ENCODE assay signal across 9 mouse cellular contexts in genomic region chr17:23540605-23541475, GRCm38 (mm10). TPM values are rescaled to one million over a fixed set of nuclear protein-coding genes. Genes with fewer than 3 reads are reported as not detected.
DNase-seq lines count a peak whose midpoint lies in the region; ATAC-seq and TF ChIP-seq lines count a peak whose summit lies in the region.
"Had no signal": no experiment of that assay in that cellular context is flagged by ENCODE, and none has a peak within 500 bp of the region (broad histone marks: within the 10 kb centered on the region; RNA-seq: fewer than 3 reads in every experiment).

No protein-coding gene starts in this region.

- 12% methylated on average over 31 of the region's 31 CpGs for WGBS in heart, embryonic 12.5 days
- WGBS in embryonic facial prominence, embryonic 14.5 days: 16% methylated on average over 31 of the region's 31 CpGs
- 11% methylated on average over 31 of the region's 31 CpGs for WGBS in neural tube, embryonic 12.5 days

- no peaks in the 10 kb centered on the region for H3K9me3 ChIP-seq in heart, embryonic 12.5 days (replicated peaks)
- H3K9me3 ChIP-seq in embryonic facial prominence, embryonic 14.5 days (ENCODE audit: control insufficient read depth, low read length): no peaks in the 10 kb centered on the region
- no peaks in the 10 kb centered on the region for H3K9me3 ChIP-seq in neural tube, embryonic 12.5 days
- H3K9me3 ChIP-seq: G1E had no signal

- H3K4me3 ChIP-seq in heart, embryonic 12.5 days: peak overlapping the region; percentile 29
- no peak overlapping the region for H3K4me3 ChIP-seq in C2C12 (ENCODE audit: insufficient read depth, poor library complexity, severe bottlenecking)
- peak overlapping the region; percentile 30 for H3K4me3 ChIP-seq in embryonic facial prominence, embryonic 14.5 days (ENCODE audit: low read depth, low read length)
- no peak overlapping the region for H3K4me3 ChIP-seq in neural tube, embryonic 12.5 days

- H3K4me1 ChIP-seq in heart, embryonic 12.5 days (replicated peaks): peaks cover 18% of the 10 kb centered on the region; the same call in 1 of the 2 replicates
- H3K4me1 ChIP-seq in embryonic facial prominence, embryonic 14.5 days (ENCODE audit: control insufficient read depth, insufficient read depth, low read length): 0 out of 2 replicates have a peak, but pooled peaks cover 10% of the 10 kb centered on the region
- peaks cover 14% of the 10 kb centered on the region; the same call in 1 of the 2 replicates for H3K4me1 ChIP-seq in neural tube, embryonic 12.5 days

- TF ChIP-seq CTCF in C2C12 (IDR thresholded peaks at IDR 0.05; ENCODE audit: control insufficient read depth, insufficient read depth, insufficient read length): no peak

- intact Hi-C loops in left cerebral cortex, postnatal 14 days (cut with DNase I): no loop called here

- H3K36me3 ChIP-seq in heart, embryonic 12.5 days: no peaks in the 10 kb centered on the region
- no peaks in the 10 kb centered on the region for H3K36me3 ChIP-seq in C2C12 (ENCODE audit: control insufficient read depth, insufficient read depth)
- no peaks in the 10 kb centered on the region for H3K36me3 ChIP-seq in embryonic facial prominence, embryonic 14.5 days (ENCODE audit: control insufficient read depth, insufficient read depth, low read length)
- no peaks in the 10 kb centered on the region for H3K36me3 ChIP-seq in neural tube, embryonic 12.5 days
- H3K36me3 ChIP-seq: G1E had no signal

- no peak overlapping the region for H3K27ac ChIP-seq in heart, embryonic 12.5 days (ENCODE audit: poor library complexity, severe bottlenecking)
- H3K27ac ChIP-seq in embryonic facial prominence, embryonic 14.5 days (replicated peaks; ENCODE audit: low read depth, low read length): no peak overlapping the region
- no peak overlapping the region for H3K27ac ChIP-seq in neural tube, embryonic 12.5 days

- H3ac ChIP-seq in C2C12 (ENCODE audit: control insufficient read depth, insufficient read length, low read depth): no peak overlapping the region

- no peak for DNase-seq in heart, postnatal 4 days
- DNase-seq in embryonic facial prominence, embryonic 14.5 days (ENCODE audit: low spot score): no peak
- peak; percentile 8 to 56 for DNase-seq in left cerebral cortex, postnatal 14 days (ENCODE audit: low spot score in 2 of 2)
- DNase-seq in lung, postnatal 10 days: no peak
- DNase-seq in adrenal gland, postnatal 4 days (ENCODE audit: low spot score in 2 of 2): no peak

- no peaks in the 10 kb centered on the region for H3K79me2 ChIP-seq in C2C12 (ENCODE audit: control insufficient read depth, insufficient read depth)

- peaks cover 25% of the 10 kb centered on the region for H3K27me3 ChIP-seq in heart, embryonic 12.5 days (replicated peaks)
- H3K27me3 ChIP-seq in C2C12 (ENCODE audit: control insufficient read depth, insufficient read depth, insufficient read length): no peaks in the 10 kb centered on the region
- H3K27me3 ChIP-seq in embryonic facial prominence, embryonic 14.5 days (replicated peaks; ENCODE audit: control insufficient read depth, insufficient read depth, low read length): peaks cover 49% of the 10 kb centered on the region
- peaks cover 25% of the 10 kb centered on the region for H3K27me3 ChIP-seq in neural tube, embryonic 12.5 days (replicated peaks)

- no peaks in the 10 kb centered on the region for H3K79me3 ChIP-seq in C2C12 (ENCODE audit: low read depth)

- peak overlapping the region; percentile 42 for H3K4me2 ChIP-seq in heart, embryonic 12.5 days
- H3K4me2 ChIP-seq in embryonic facial prominence, embryonic 14.5 days (ENCODE audit: low read depth, low read length): peak overlapping the region; percentile 36
- H3K4me2 ChIP-seq in neural tube, embryonic 12.5 days (replicated peaks): peak overlapping the region; percentile 39

- H3K9ac ChIP-seq in heart, embryonic 12.5 days: no peak overlapping the region
- no peak overlapping the region; the same call in 1 of the 2 replicates for H3K9ac ChIP-seq in embryonic facial prominence, embryonic 14.5 days (ENCODE audit: low read depth, low read length)
- H3K9ac ChIP-seq in neural tube, embryonic 12.5 days: no peak overlapping the region

- ATAC-seq in heart, embryonic 12.5 days (ENCODE audit: insufficient number of reproducible peaks, low FRiP score): peak; percentile 30; the same call in 1 of the 2 replicates
- 0 out of 2 replicates have a peak, but pooled peaks have one; percentile 27 for ATAC-seq in embryonic facial prominence, embryonic 14.5 days (ENCODE audit: low read depth)
- no peak; the same call in 1 of the 2 replicates for ATAC-seq in neural tube, embryonic 12.5 days (ENCODE audit: low FRiP score, low read depth)

TF ChIP-seq in C2C12, 6 proteins besides CTCF, POLR2A, EP300 and RAD21:
- TF ChIP-seq CEBPB (IDR thresholded peaks at IDR 0.05; ENCODE audit: low read depth): peak; percentile 60
- no peak for TF ChIP-seq FOSL1 (IDR thresholded peaks at IDR 0.05; ENCODE audit: insufficient read depth, low read length, poor library complexity, severe bottlenecking)

RNA-seq across cellular contexts. Expression of gene Zfp213, which starts 23.2 kb away (rescaled TPM):
- polyA plus RNA-seq in heart, embryonic 12.5 days (2016; fragmentation: Nextera tagmentation; extraction: Ambion mirVana): 14.1 and 16.9 TPM in 2 replicates
- total RNA-seq in heart, postnatal 4 days (2021): 1 to 10 TPM; 5.8 to 6.3 TPM
- polyA plus RNA-seq in C2C12 (2012; fragmentation: generic; extraction: Trizol): 13.0 TPM
- polyA plus RNA-seq in embryonic facial prominence, embryonic 14.5 days (2014; fragmentation: Nextera tagmentation; extraction: Ambion mirVana): 17.7 and 18.2 TPM in 2 replicates
- 1 to 10 TPM; 6.6 to 6.8 TPM for total RNA-seq in left cerebral cortex, postnatal 14 days (2021)
- 21.3 and 22.6 TPM in 2 replicates for polyA plus RNA-seq in neural tube, embryonic 12.5 days (2016; fragmentation: Nextera tagmentation; extraction: Ambion mirVana)
- total RNA-seq in adrenal gland, postnatal 4 days (2021): 10 to 100 TPM in 1 of 2 experiments, 1 to 10 TPM in 1; 8.5 to 11.5 TPM

RNA-seq across cellular contexts. Expression of gene Zfp13, which starts 58.4 kb away (rescaled TPM):
- 9.1 and 10.7 TPM in 2 replicates for polyA plus RNA-seq in heart, embryonic 12.5 days (2016; fragmentation: Nextera tagmentation; extraction: Ambion mirVana)
- total RNA-seq in heart, postnatal 4 days (2021): 10 to 100 TPM in 1 of 2 experiments, 1 to 10 TPM in 1; 9.3 to 10.3 TPM
- polyA plus RNA-seq in C2C12 (2012; fragmentation: generic; extraction: Trizol): 5.2 TPM
- 11.6 and 11.7 TPM in 2 replicates for polyA plus RNA-seq in embryonic facial prominence, embryonic 14.5 days (2014; fragmentation: Nextera tagmentation; extraction: Ambion mirVana)
- 10 to 100 TPM; 28.3 to 29.0 TPM for total RNA-seq in left cerebral cortex, postnatal 14 days (2021)
- polyA plus RNA-seq in neural tube, embryonic 12.5 days (2016; fragmentation: Nextera tagmentation; extraction: Ambion mirVana): 23.8 and 26.6 TPM in 2 replicates
- 10 to 100 TPM; 27.5 to 29.7 TPM for total RNA-seq in adrenal gland, postnatal 4 days (2021)
- total RNA-seq: G1E had no signal

RNA-seq across cellular contexts. Expression of gene Zscan10, which starts 59.8 kb away (rescaled TPM):
- not detected in 2 replicates for polyA plus RNA-seq in heart, embryonic 12.5 days (2016; fragmentation: Nextera tagmentation; extraction: Ambion mirVana)
- total RNA-seq in heart, postnatal 4 days (2021): not detected
- polyA plus RNA-seq in C2C12 (2012; fragmentation: generic; extraction: Trizol): 0.09 TPM
- polyA plus RNA-seq in embryonic facial prominence, embryonic 14.5 days (2014; fragmentation: Nextera tagmentation; extraction: Ambion mirVana): 0.14 TPM in 1 of 2 replicates, not detected in the other
- total RNA-seq in left cerebral cortex, postnatal 14 days (2021): not detected
- 0.32 TPM in 1 of 2 replicates, not detected in the other for polyA plus RNA-seq in neural tube, embryonic 12.5 days (2016; fragmentation: Nextera tagmentation; extraction: Ambion mirVana)
- not detected for total RNA-seq in adrenal gland, postnatal 4 days (2021)

Comparison
In these comparisons a context has a peak if more than half of its experiments do, and no peak if none do; other contexts are left out.
1. H3K4me3 ChIP-seq: peak in heart, embryonic 12.5 days (single experiment) and embryonic facial prominence, embryonic 14.5 days (single experiment); none in C2C12 (single experiment) and neural tube, embryonic 12.5 days (single experiment).
2. DNase-seq: peak in left cerebral cortex, postnatal 14 days (2 of 2); none in heart, postnatal 4 days (single experiment), embryonic facial prominence, embryonic 14.5 days (single experiment), lung, postnatal 10 days (single experiment) and adrenal gland, postnatal 4 days (0 of 2).
3. Peak in every context shown above with its lines, with median percentiles within 50 percentile points of each other: H3K4me2 ChIP-seq.